Mouse (Mus musculus) erythroblast, embryonic 14.5 days (primary cell): ENCODE measurements around the gene 4933402J07Rik.

ENCODE experiments used
- GATA1 ChIP-seq: IDR thresholded peaks from 2 replicates; pipeline ENCODE4 v1.6.1; 2012; ENCODE audit warnings: low read length, inconsistent platforms, mixed read lengths
- TAL1 ChIP-seq: IDR thresholded peaks from 3 replicates; pipeline ENCODE4 v1.6.1; 2012; ENCODE audit warnings: low read length, inconsistent platforms, mixed read lengths

GRCm38 (mm10) chr8:87569706-87570563 lies 6.3 kb downstream of the 4933402J07Rik start:
- no peak for TF ChIP-seq GATA1
- no peak for TF ChIP-seq TAL1
